Mouse (Mus musculus): ENCODE data around the gene Serpina11. TPM values are rescaled to one million over a fixed set of nuclear protein-coding genes. Genes with fewer than 3 reads are reported as not detected.
"Not testable (repeated sequence)": the region's sequence is repeated elsewhere in the genome, so short reads cannot be mapped to it uniquely, and the experiment has no call there.

The Serpina11 gene
- total and polyA plus RNA-seq, 3 experiments, result not detected

- Histone ChIP-seq H3K27me3 (ENCODE audit: insufficient read depth, low read length) (no peaks in the 10 kb centered on the region), H3K4me3 (ENCODE audit: low read depth, low read length) (no peak overlapping the region), H3K9me3 (replicated peaks) (peaks cover 89% of the 10 kb centered on the region), H3K4me1 (ENCODE audit: insufficient read depth, low read depth, low read length) (no peaks in the 10 kb centered on the region), H3K36me3 (replicated peaks) (no peaks in the 10 kb centered on the region)
- DNase-seq (ENCODE audit: low spot score) (no peak), ATAC-seq (ENCODE audit: extremely low read depth, insufficient number of reproducible peaks, low FRiP score, poor library complexity, severe bottlenecking) (no peak)
- TF ChIP-seq GATA1 (IDR thresholded peaks at IDR 0.05; ENCODE audit: borderline replicate concordance, low read length) (no peak), CTCF (IDR thresholded peaks at IDR 0.05; ENCODE audit: low read depth, low read length) (no peak), GATA2 (IDR thresholded peaks at IDR 0.05; ENCODE audit: borderline replicate concordance, low read depth, low read length) (no peak), POLR2AphosphoS5 (IDR thresholded peaks at IDR 0.05; ENCODE audit: insufficient replicate concordance, low read depth, low read length) (no peak), TAL1 (conservative IDR thresholded peaks at IDR 0.05; ENCODE audit: low read depth, low read length) (no peak)
Measured at GRCm38 (mm10) chr12:103966761-103967160, 23.0 kb downstream of the Serpina11 start.

GRCm38 (mm10) chr12:103963288-103963687 lies 26.5 kb downstream of the Serpina11 start:
- H3K36me3 ChIP-seq (replicated peaks), result no peaks in the 10 kb centered on the region
- no peaks in the 10 kb centered on the region for H3K27me3 ChIP-seq (ENCODE audit: insufficient read depth, low read length)
- peaks cover 82% of the 10 kb centered on the region for H3K9me3 ChIP-seq (replicated peaks)
- no peak for ATAC-seq (ENCODE audit: extremely low read depth, insufficient number of reproducible peaks, low FRiP score, poor library complexity, severe bottlenecking)
- no peak for DNase-seq (ENCODE audit: low spot score)
- H3K4me3 ChIP-seq (ENCODE audit: low read depth, low read length), result no peak overlapping the region
- no peaks in the 10 kb centered on the region for H3K4me1 ChIP-seq (ENCODE audit: insufficient read depth, low read depth, low read length)
- TF ChIP-seq CTCF (IDR thresholded peaks at IDR 0.05; ENCODE audit: low read depth, low read length), result no peak
- no peak for TF ChIP-seq TAL1 (conservative IDR thresholded peaks at IDR 0.05; ENCODE audit: low read depth, low read length)
- no peak for TF ChIP-seq GATA2 (IDR thresholded peaks at IDR 0.05; ENCODE audit: borderline replicate concordance, low read depth, low read length)
- TF ChIP-seq POLR2AphosphoS5 (IDR thresholded peaks at IDR 0.05; ENCODE audit: insufficient replicate concordance, low read depth, low read length), result no peak
- TF ChIP-seq GATA1 (IDR thresholded peaks at IDR 0.05; ENCODE audit: borderline replicate concordance, low read length), result no peak

- Histone ChIP-seq H3K36me3 (replicated peaks) (no peaks in the 10 kb centered on the region), H3K4me1 (ENCODE audit: insufficient read depth, low read depth, low read length) (no peaks in the 10 kb centered on the region), H3K4me3 (ENCODE audit: low read depth, low read length) (no peak overlapping the region), H3K27me3 (ENCODE audit: insufficient read depth, low read length) (no peaks in the 10 kb centered on the region), H3K9me3 (replicated peaks) (peaks cover 79% of the 10 kb centered on the region)
- TF ChIP-seq POLR2AphosphoS5 (IDR thresholded peaks at IDR 0.05; ENCODE audit: insufficient replicate concordance, low read depth, low read length), result no peak
- no peak for TF ChIP-seq GATA1 (IDR thresholded peaks at IDR 0.05; ENCODE audit: borderline replicate concordance, low read length)
- TF ChIP-seq CTCF (IDR thresholded peaks at IDR 0.05; ENCODE audit: low read depth, low read length), result no peak
- ATAC-seq (ENCODE audit: extremely low read depth, insufficient number of reproducible peaks, low FRiP score, poor library complexity, severe bottlenecking), result no peak
- DNase-seq (ENCODE audit: low spot score), result no peak
Measured at GRCm38 (mm10) chr12:103962860-103963259, 26.9 kb downstream of the Serpina11 start.

GRCm38 (mm10) chr12:103962337-103962736 lies 27.4 kb downstream of the Serpina11 start:
- H3K4me3 ChIP-seq (ENCODE audit: low read depth, low read length), result no peak overlapping the region
- H3K9me3 ChIP-seq (replicated peaks), result peaks cover 75% of the 10 kb centered on the region
- H3K36me3 ChIP-seq (replicated peaks), result no peaks in the 10 kb centered on the region
- TF ChIP-seq CTCF (IDR thresholded peaks at IDR 0.05; ENCODE audit: low read depth, low read length), result no peak
- no peak for TF ChIP-seq GATA1 (IDR thresholded peaks at IDR 0.05; ENCODE audit: borderline replicate concordance, low read length)
- TF ChIP-seq GATA2 (IDR thresholded peaks at IDR 0.05; ENCODE audit: borderline replicate concordance, low read depth, low read length), result no peak
- TF ChIP-seq TAL1 (conservative IDR thresholded peaks at IDR 0.05; ENCODE audit: low read depth, low read length), result no peak
- no peak for TF ChIP-seq POLR2AphosphoS5 (IDR thresholded peaks at IDR 0.05; ENCODE audit: insufficient replicate concordance, low read depth, low read length)
- H3K27me3 ChIP-seq (ENCODE audit: insufficient read depth, low read length), result no peaks in the 10 kb centered on the region
- H3K4me1 ChIP-seq (ENCODE audit: insufficient read depth, low read depth, low read length), result no peaks in the 10 kb centered on the region
- DNase-seq (ENCODE audit: low spot score) (no peak), ATAC-seq (ENCODE audit: extremely low read depth, insufficient number of reproducible peaks, low FRiP score, poor library complexity, severe bottlenecking) (no peak)

- DNase-seq (ENCODE audit: low spot score) (no peak), ATAC-seq (ENCODE audit: extremely low read depth, insufficient number of reproducible peaks, low FRiP score, poor library complexity, severe bottlenecking) (no peak)
- Histone ChIP-seq H3K4me3 (ENCODE audit: low read depth, low read length) (no peak overlapping the region), H3K36me3 (replicated peaks) (no peaks in the 10 kb centered on the region), H3K9me3 (replicated peaks) (peaks cover 69% of the 10 kb centered on the region), H3K4me1 (ENCODE audit: insufficient read depth, low read depth, low read length) (no peaks in the 10 kb centered on the region), H3K27me3 (ENCODE audit: insufficient read depth, low read length) (no peaks in the 10 kb centered on the region)
- TF ChIP-seq POLR2AphosphoS5 (IDR thresholded peaks at IDR 0.05; ENCODE audit: insufficient replicate concordance, low read depth, low read length) (no peak), GATA2 (IDR thresholded peaks at IDR 0.05; ENCODE audit: borderline replicate concordance, low read depth, low read length) (no peak), CTCF (IDR thresholded peaks at IDR 0.05; ENCODE audit: low read depth, low read length) (no peak), GATA1 (IDR thresholded peaks at IDR 0.05; ENCODE audit: borderline replicate concordance, low read length) (no peak), TAL1 (conservative IDR thresholded peaks at IDR 0.05; ENCODE audit: low read depth, low read length) (no peak)
Measured at GRCm38 (mm10) chr12:103961716-103962115, 28.0 kb downstream of the Serpina11 start.

- TF ChIP-seq POLR2AphosphoS5 (IDR thresholded peaks at IDR 0.05; ENCODE audit: insufficient replicate concordance, low read depth, low read length), result no peak
- no peak for TF ChIP-seq TAL1 (conservative IDR thresholded peaks at IDR 0.05; ENCODE audit: low read depth, low read length)
- TF ChIP-seq GATA2 (IDR thresholded peaks at IDR 0.05; ENCODE audit: borderline replicate concordance, low read depth, low read length), result no peak
- TF ChIP-seq GATA1 (IDR thresholded peaks at IDR 0.05; ENCODE audit: borderline replicate concordance, low read length), result no peak
- TF ChIP-seq CTCF (IDR thresholded peaks at IDR 0.05; ENCODE audit: low read depth, low read length), result no peak
- no peak for ATAC-seq (ENCODE audit: extremely low read depth, insufficient number of reproducible peaks, low FRiP score, poor library complexity, severe bottlenecking)
- Histone ChIP-seq H3K27me3 (ENCODE audit: insufficient read depth, low read length) (no peaks in the 10 kb centered on the region), H3K9me3 (replicated peaks) (peaks cover 42% of the 10 kb centered on the region), H3K4me3 (ENCODE audit: low read depth, low read length) (no peak within 1 kb of the TSS), H3K36me3 (replicated peaks) (no peaks in the 10 kb centered on the region), H3K4me1 (ENCODE audit: insufficient read depth, low read depth, low read length) (no peaks in the 10 kb centered on the region)
- no peak for DNase-seq (ENCODE audit: low spot score)
Measured at GRCm38 (mm10) chr12:103958798-103959197, 31.0 kb downstream of the Serpina11 start, which contains the start of gene Serpina1e. Gene Serpina1e, minus strand, starts transcription at chr12:103958975.

GRCm38 (mm10) chr12:103956555-103956954 lies 33.2 kb downstream of the Serpina11 start:
- H3K4me3 ChIP-seq (ENCODE audit: low read depth, low read length); H3K4me1 ChIP-seq (ENCODE audit: insufficient read depth, low read depth, low read length); DNase-seq (ENCODE audit: low spot score): not testable (repeated sequence)

GRCm38 (mm10) chr12:103952972-103953371 lies 36.8 kb downstream of the Serpina11 start:
- not testable (repeated sequence) for ATAC-seq (ENCODE audit: extremely low read depth, insufficient number of reproducible peaks, low FRiP score, poor library complexity, severe bottlenecking); DNase-seq (ENCODE audit: low spot score); H3K4me3 ChIP-seq (ENCODE audit: low read depth, low read length); H3K36me3 ChIP-seq (replicated peaks); H3K4me1 ChIP-seq (ENCODE audit: insufficient read depth, low read depth, low read length); H3K9me3 ChIP-seq (replicated peaks); H3K27me3 ChIP-seq (ENCODE audit: insufficient read depth, low read length)

More at GRCm38 (mm10) chr12:103956555-103956954, 33.2 kb downstream of the Serpina11 start:
- ATAC-seq (ENCODE audit: extremely low read depth, insufficient number of reproducible peaks, low FRiP score, poor library complexity, severe bottlenecking); H3K27me3 ChIP-seq (ENCODE audit: insufficient read depth, low read length); H3K36me3 ChIP-seq (replicated peaks): not testable (repeated sequence)
- H3K9me3 ChIP-seq (replicated peaks), result peaks cover 21% of the 10 kb centered on the region

Measured in G1E (cell line).